Mouse (Mus musculus) forebrain, embryonic 14.5 days (tissue): ENCODE results near the gene Nav2. TPM values are rescaled to one million over a fixed set of nuclear protein-coding genes. Genes with fewer than 3 reads are reported as not detected.

ENCODE experiments used
- ATAC-seq: fragments of 200-750 bp; cut with Nextera tagmentation; 2 replicates; pipeline ENCODE4 v1.8.0; 2017; ENCODE audit warnings: mild to moderate bottlenecking, moderate library complexity
- DNase-seq: peaks from one replicate; pipeline ENCODE4 v3.0.0-alpha.2; 2015; ENCODE audit warnings: low spot score
- H3K27ac ChIP-seq: fragments of 300-500 bp; sonication (generic); 2 replicates; pipeline ENCODE4 v1.5.1; 2014; ENCODE audit warnings: low read depth, mild to moderate bottlenecking, control low read depth, low read length, moderate library complexity
- H3K27me3 ChIP-seq: fragments of 300-500 bp; sonication (generic); replicated peaks from 2 replicates; pipeline ENCODE4 v1.6.1; 2014; ENCODE audit warnings: low read length, control low read depth, mixed read lengths; ENCODE audit not compliant: control insufficient read depth, insufficient read depth
- H3K36me3 ChIP-seq: fragments of 300-500 bp; sonication (generic); 2 replicates; pipeline ENCODE4 v1.6.1; 2014; ENCODE audit warnings: low read length, control low read depth; ENCODE audit not compliant: control insufficient read depth, insufficient read depth
- H3K4me1 ChIP-seq: fragments of 300-500 bp; sonication (generic); 2 replicates; pipeline ENCODE4 v1.6.1; 2014; ENCODE audit warnings: antibody characterized with exemption, low read length, control low read depth; ENCODE audit not compliant: control insufficient read depth, insufficient read depth
- H3K4me2 ChIP-seq: fragments of 300-500 bp; sonication (generic); 2 replicates; pipeline ENCODE4 v1.6.1; 2014; ENCODE audit warnings: mild to moderate bottlenecking, control low read depth, low read length
- H3K4me3 ChIP-seq: fragments of 300-500 bp; sonication (generic); 2 replicates; pipeline ENCODE4 v1.5.1; 2014; ENCODE audit warnings: low read depth, low read length, control low read depth
- H3K9ac ChIP-seq: fragments of 300-500 bp; sonication (generic); 2 replicates; pipeline ENCODE4 v1.6.1; 2014; ENCODE audit warnings: mild to moderate bottlenecking, low read length, control low read depth, moderate library complexity
- H3K9me3 ChIP-seq: fragments of 300-500 bp; sonication (generic); replicated peaks from 2 replicates; pipeline ENCODE4 v1.6.1; 2016; ENCODE audit warnings: low read length, control low read depth, mixed read lengths; ENCODE audit not compliant: control insufficient read depth
- WGBS: fragments of 180-500 bp; shearing (Covaris S2); extraction: QIAGEN DNeasy Blood & Tissue Kit; methylation state at CpG from one replicate; pipeline ENCODE4 v1.1.7; 2014; 5-methylcytosine and 5-hydroxymethylcytosine counted together
- polyA plus RNA-seq: library from polyadenylated mRNA; unstranded; fragments of >200 nt; fragmentation: Nextera tagmentation; extraction: Ambion mirVana; gene quantifications from 2 replicates; pipeline ENCODE4 v1.2.1, GENCODE M21; 2014

Nav2 gene
- polyA plus RNA-seq, 1 experiment from 2014 or later, result 6.3 TPM

- peaks cover 63% of the 10 kb centered on the region for H3K36me3 ChIP-seq
- no peak overlapping the region for H3K27ac ChIP-seq
- no peaks in the 10 kb centered on the region for H3K4me1 ChIP-seq
- DNase-seq (no peak), ATAC-seq (no peak)
- no peak overlapping the region for H3K4me2 ChIP-seq
- 95% methylated on average over 21 of the region's 21 CpGs for WGBS
- H3K9me3 ChIP-seq, result no peaks in the 10 kb centered on the region
- no peak overlapping the region for H3K4me3 ChIP-seq
- H3K9ac ChIP-seq, result no peak overlapping the region
- no peaks in the 10 kb centered on the region for H3K27me3 ChIP-seq
These were observed 37.8 kb upstream of the Nav2 start for GRCm38 (mm10) chr7:48870579-48871180.

GRCm38 (mm10) chr7:48871292-48871691, 37.2 kb upstream of the Nav2 start:
- Histone ChIP-seq H3K9me3 (no peaks in the 10 kb centered on the region), H3K27me3 (no peaks in the 10 kb centered on the region), H3K4me3 (no peak overlapping the region), H3K4me1 (no peaks in the 10 kb centered on the region), H3K9ac (no peak overlapping the region), H3K27ac (no peak overlapping the region), H3K4me2 (no peak overlapping the region), H3K36me3 (peaks cover 63% of the 10 kb centered on the region)
- WGBS, result 89% methylated on average over 11 of the region's 11 CpGs
- no peak for DNase-seq
- ATAC-seq, result no peak

- H3K27me3 ChIP-seq, result no peaks in the 10 kb centered on the region
- WGBS, result 87% methylated on average over 14 of the region's 14 CpGs
These were observed 33.4 kb upstream of the Nav2 start for GRCm38 (mm10) chr7:48875096-48875495.

GRCm38 (mm10) chr7:48876526-48876925, 32.0 kb upstream of the Nav2 start:
- no peak overlapping the region for H3K27ac ChIP-seq
- H3K36me3 ChIP-seq, result peaks cover 41% of the 10 kb centered on the region
- no peak overlapping the region for H3K9ac ChIP-seq
- ATAC-seq (no peak), DNase-seq (peak; percentile 81)
- H3K4me2 ChIP-seq, result no peak overlapping the region
- H3K4me1 ChIP-seq, result peaks cover 3% of the 10 kb centered on the region; the same call in 1 of the 2 replicates
- H3K9me3 ChIP-seq, result no peaks in the 10 kb centered on the region
- H3K27me3 ChIP-seq, result no peaks in the 10 kb centered on the region
- no peak overlapping the region for H3K4me3 ChIP-seq
- 69% methylated on average over 4 of the region's 4 CpGs for WGBS

More at GRCm38 (mm10) chr7:48875096-48875495, 33.4 kb upstream of the Nav2 start:
- Histone ChIP-seq H3K36me3 (peaks cover 54% of the 10 kb centered on the region), H3K9me3 (no peaks in the 10 kb centered on the region), H3K4me1 (peaks cover 3% of the 10 kb centered on the region; the same call in 1 of the 2 replicates), H3K4me3 (no peak overlapping the region), H3K27ac (no peak overlapping the region), H3K4me2 (no peak overlapping the region), H3K9ac (no peak overlapping the region)
- no peak for DNase-seq
- ATAC-seq, result no peak

GRCm38 (mm10) chr7:48877786-48878390, 30.6 kb upstream of the Nav2 start:
- DNase-seq (no peak), ATAC-seq (no peak)
- H3K9me3 ChIP-seq, result no peaks in the 10 kb centered on the region
- 85% methylated on average over 15 of the region's 15 CpGs for WGBS
- peaks cover 27% of the 10 kb centered on the region; the same call in 1 of the 2 replicates for H3K36me3 ChIP-seq
- no peak overlapping the region for H3K4me2 ChIP-seq
- no peak overlapping the region for H3K4me3 ChIP-seq
- H3K9ac ChIP-seq, result no peak overlapping the region
- H3K4me1 ChIP-seq, result peaks cover 7% of the 10 kb centered on the region; the same call in 1 of the 2 replicates
- H3K27me3 ChIP-seq, result peaks cover 3% of the 10 kb centered on the region
- H3K27ac ChIP-seq, result no peak overlapping the region

- H3K4me3 ChIP-seq, result peak overlapping the region; percentile 19
- H3K4me1 ChIP-seq, result peaks cover 7% of the 10 kb centered on the region; the same call in 1 of the 2 replicates
- H3K27me3 ChIP-seq, result peaks cover 7% of the 10 kb centered on the region
- peak overlapping the region; percentile 40; the same call in 1 of the 2 replicates for H3K9ac ChIP-seq
- H3K36me3 ChIP-seq, result peaks cover 13% of the 10 kb centered on the region; the same call in 1 of the 2 replicates
- H3K9me3 ChIP-seq, result no peaks in the 10 kb centered on the region
- 43% methylated on average over 3 of the region's 3 CpGs for WGBS
- peak overlapping the region; percentile 49 for H3K4me2 ChIP-seq
- no peak overlapping the region for H3K27ac ChIP-seq
- DNase-seq (no peak), ATAC-seq (no peak)
These were observed 28.9 kb upstream of the Nav2 start for GRCm38 (mm10) chr7:48879574-48879973.

- peak overlapping the region; percentile 67 for H3K4me3 ChIP-seq
- ATAC-seq (peak; percentile 98), DNase-seq (peak; percentile 99)
- no peaks in the 10 kb centered on the region for H3K9me3 ChIP-seq
- peaks cover 7% of the 10 kb centered on the region; the same call in 1 of the 2 replicates for H3K4me1 ChIP-seq
- H3K9ac ChIP-seq, result peak overlapping the region; percentile 72
- H3K36me3 ChIP-seq, result peaks cover 6% of the 10 kb centered on the region; the same call in 1 of the 2 replicates
- H3K27me3 ChIP-seq, result peaks cover 7% of the 10 kb centered on the region
- under 1% methylated on average over 67 of the region's 77 CpGs for WGBS
- H3K27ac ChIP-seq, result peak overlapping the region; percentile 64; the same call in 1 of the 2 replicates
- peak overlapping the region; percentile 99 for H3K4me2 ChIP-seq
These were observed 27.7 kb upstream of the Nav2 start for GRCm38 (mm10) chr7:48880591-48881481.

- Histone ChIP-seq H3K4me3 (peak within 1 kb of the TSS; percentile 67), H3K4me1 (peaks cover 7% of the 10 kb centered on the region; the same call in 1 of the 2 replicates), H3K27ac (peak within 1 kb of the TSS; percentile 64; the same call in 1 of the 2 replicates), H3K36me3 (peaks cover 6% of the 10 kb centered on the region; the same call in 1 of the 2 replicates), H3K9ac (peak within 1 kb of the TSS; percentile 72), H3K27me3 (peaks cover 7% of the 10 kb centered on the region), H3K9me3 (no peaks in the 10 kb centered on the region), H3K4me2 (peak within 1 kb of the TSS; percentile 99)
- DNase-seq (peak; percentile 81), ATAC-seq (peak; percentile 85)
- under 1% methylated on average over 37 of the region's 41 CpGs for WGBS
These were observed 27.0 kb upstream of the Nav2 start, which contains the start of gene E2f8 for GRCm38 (mm10) chr7:48881486-48881885. TSS of gene E2f8 (minus strand) at chr7:48881596.
